Mouse (Mus musculus): ENCODE results near the gene Gm6268. TPM values are rescaled to one million over a fixed set of nuclear protein-coding genes. Genes with fewer than 3 reads are reported as not detected.

Gene Gm6268
- polyA plus RNA-seq, 1 experiment: not detected

DNA sequence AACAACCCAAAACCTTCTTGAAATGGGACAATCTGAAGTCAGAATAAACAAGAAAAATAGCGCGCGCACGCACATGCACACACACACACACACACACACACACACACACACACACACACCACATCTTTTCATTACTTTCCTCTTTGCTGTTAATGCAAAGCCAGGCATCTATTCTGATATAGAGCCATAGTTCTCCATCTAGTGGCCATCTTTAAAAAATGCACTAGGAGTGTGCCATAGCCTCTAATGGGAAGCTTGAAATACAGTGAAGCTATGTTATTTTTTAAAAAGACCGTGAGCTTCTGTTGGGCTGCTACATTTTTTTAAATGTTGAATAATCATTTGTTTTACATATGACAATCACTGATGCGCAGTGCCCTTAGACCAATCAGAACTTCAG is 7.8 kb upstream of the Gm6268 start:
- Histone ChIP-seq H3K79me2 (ENCODE audit: control insufficient read depth, insufficient read depth) (no peaks in the 10 kb centered on the region), H3K4me3 (ENCODE audit: insufficient read depth, poor library complexity, severe bottlenecking) (no peak overlapping the region), H3K79me3 (ENCODE audit: low read depth) (no peaks in the 10 kb centered on the region), H3K27me3 (ENCODE audit: control insufficient read depth, insufficient read depth, insufficient read length) (no peaks in the 10 kb centered on the region), H3K36me3 (ENCODE audit: control insufficient read depth, insufficient read depth) (no peaks in the 10 kb centered on the region), H3ac (ENCODE audit: control insufficient read depth, insufficient read length, low read depth) (no peak overlapping the region)
- no peak for TF ChIP-seq USF1 (IDR thresholded peaks at IDR 0.05; ENCODE audit: low read depth)
- no peak for TF ChIP-seq CTCF (IDR thresholded peaks at IDR 0.05; ENCODE audit: control insufficient read depth, insufficient read depth, insufficient read length)
- no peak for TF ChIP-seq MYOG (IDR thresholded peaks at IDR 0.05; ENCODE audit: control insufficient read depth, extremely low read depth, insufficient read length)
- TF ChIP-seq CEBPB (IDR thresholded peaks at IDR 0.05; ENCODE audit: low read depth): no peak
- no peak for TF ChIP-seq MYOD1 (IDR thresholded peaks at IDR 0.05; ENCODE audit: control insufficient read depth, insufficient read length, low read depth)
- no peak for TF ChIP-seq MAX (IDR thresholded peaks at IDR 0.05)
- TF ChIP-seq FOSL1 (IDR thresholded peaks at IDR 0.05; ENCODE audit: insufficient read depth, low read length, poor library complexity, severe bottlenecking): no peak

DNA sequence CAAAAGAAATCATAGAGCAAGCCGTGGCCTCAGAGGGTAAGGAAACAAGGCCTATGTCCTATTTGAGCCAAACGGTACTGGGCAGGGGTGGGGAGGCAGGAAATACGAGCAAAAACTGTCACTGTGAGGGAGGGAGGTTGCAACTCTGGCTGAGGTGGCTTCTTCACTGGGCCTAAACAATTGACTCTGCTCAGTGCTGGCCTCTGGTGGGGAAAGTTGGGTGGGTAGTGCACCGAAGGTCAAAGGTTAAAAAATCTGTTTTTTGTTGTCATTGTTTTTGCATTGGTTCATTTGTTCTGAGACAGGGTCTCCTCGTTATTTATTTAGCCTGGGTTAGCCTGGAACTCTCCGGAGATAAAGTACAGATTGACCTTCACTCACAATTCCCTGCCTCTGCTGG is 1.2 kb downstream of the Gm6268 start:
- no peaks in the 10 kb centered on the region for H3K79me2 ChIP-seq (ENCODE audit: control insufficient read depth, insufficient read depth)
- TF ChIP-seq MYOG (IDR thresholded peaks at IDR 0.05; ENCODE audit: control insufficient read depth, extremely low read depth, insufficient read length) (no peak), MYOD1 (IDR thresholded peaks at IDR 0.05; ENCODE audit: control insufficient read depth, insufficient read length, low read depth) (no peak), CTCF (IDR thresholded peaks at IDR 0.05; ENCODE audit: control insufficient read depth, insufficient read depth, insufficient read length) (no peak), USF1 (IDR thresholded peaks at IDR 0.05; ENCODE audit: low read depth) (no peak), MAX (IDR thresholded peaks at IDR 0.05) (no peak), CEBPB (IDR thresholded peaks at IDR 0.05; ENCODE audit: low read depth) (no peak), FOSL1 (IDR thresholded peaks at IDR 0.05; ENCODE audit: insufficient read depth, low read length, poor library complexity, severe bottlenecking) (no peak)
- no peaks in the 10 kb centered on the region for H3K36me3 ChIP-seq (ENCODE audit: control insufficient read depth, insufficient read depth)
- H3K27me3 ChIP-seq (ENCODE audit: control insufficient read depth, insufficient read depth, insufficient read length): no peaks in the 10 kb centered on the region
- no peak overlapping the region for H3K4me3 ChIP-seq (ENCODE audit: insufficient read depth, poor library complexity, severe bottlenecking)
- no peaks in the 10 kb centered on the region for H3K79me3 ChIP-seq (ENCODE audit: low read depth)
- H3ac ChIP-seq (ENCODE audit: control insufficient read depth, insufficient read length, low read depth): no peak overlapping the region

DNA sequence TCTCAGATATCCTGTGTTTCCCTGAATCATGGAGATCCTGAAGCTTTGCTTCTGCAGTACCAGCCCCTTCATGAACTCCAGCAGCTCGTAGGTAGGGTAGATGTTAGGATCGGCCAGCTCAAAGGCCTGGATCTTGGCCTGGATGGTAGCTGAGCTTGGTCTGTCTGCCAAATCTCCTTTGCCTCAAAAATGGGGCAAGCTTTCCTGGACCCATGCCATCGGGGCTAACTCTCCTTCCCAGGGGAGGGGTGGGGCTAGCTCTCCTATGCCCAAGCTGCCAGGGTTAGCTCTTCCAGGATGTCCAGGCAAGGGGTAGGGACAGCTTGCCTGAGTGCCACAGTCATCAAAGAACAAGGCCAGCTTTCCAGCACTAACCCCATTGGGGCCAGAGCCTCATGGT is 18.1 kb downstream of the Gm6268 start:
- TF ChIP-seq CEBPB (IDR thresholded peaks at IDR 0.05; ENCODE audit: low read depth) (no peak), MYOG (IDR thresholded peaks at IDR 0.05; ENCODE audit: control insufficient read depth, extremely low read depth, insufficient read length) (no peak), CTCF (IDR thresholded peaks at IDR 0.05; ENCODE audit: control insufficient read depth, insufficient read depth, insufficient read length) (no peak), FOSL1 (IDR thresholded peaks at IDR 0.05; ENCODE audit: insufficient read depth, low read length, poor library complexity, severe bottlenecking) (no peak), MYOD1 (IDR thresholded peaks at IDR 0.05; ENCODE audit: control insufficient read depth, insufficient read length, low read depth) (no peak), MAX (IDR thresholded peaks at IDR 0.05) (no peak), USF1 (IDR thresholded peaks at IDR 0.05; ENCODE audit: low read depth) (no peak)
- H3ac ChIP-seq (ENCODE audit: control insufficient read depth, insufficient read length, low read depth): no peak overlapping the region
- H3K4me3 ChIP-seq (ENCODE audit: insufficient read depth, poor library complexity, severe bottlenecking): no peak overlapping the region

DNA sequence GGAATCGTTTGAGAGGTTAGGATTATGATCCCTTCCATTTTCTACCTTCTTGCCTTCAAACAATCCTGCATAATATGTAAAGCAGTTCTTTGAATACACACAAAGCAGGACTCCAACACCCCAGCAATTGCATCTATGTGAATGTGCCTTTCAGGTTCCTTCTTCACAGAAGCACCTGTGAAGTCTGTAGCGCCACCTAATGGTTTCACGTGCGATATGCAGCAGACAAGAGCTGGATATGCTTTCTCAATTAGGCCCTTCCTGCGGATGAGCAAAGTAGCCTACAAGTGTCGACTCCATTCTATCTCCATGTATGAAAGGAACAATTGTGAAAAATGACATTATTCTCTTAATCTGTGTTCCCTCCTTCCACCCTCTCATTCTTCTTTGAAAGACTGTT is 33.9 kb downstream of the Gm6268 start:
- Histone ChIP-seq H3K79me3 (ENCODE audit: low read depth) (no peaks in the 10 kb centered on the region), H3K36me3 (ENCODE audit: control insufficient read depth, insufficient read depth) (no peaks in the 10 kb centered on the region), H3K27me3 (ENCODE audit: control insufficient read depth, insufficient read depth, insufficient read length) (no peaks in the 10 kb centered on the region), H3K79me2 (ENCODE audit: control insufficient read depth, insufficient read depth) (no peaks in the 10 kb centered on the region), H3K4me3 (ENCODE audit: insufficient read depth, poor library complexity, severe bottlenecking) (no peak overlapping the region), H3ac (ENCODE audit: control insufficient read depth, insufficient read length, low read depth) (no peak overlapping the region)
- TF ChIP-seq CTCF (IDR thresholded peaks at IDR 0.05; ENCODE audit: control insufficient read depth, insufficient read depth, insufficient read length) (no peak), CEBPB (IDR thresholded peaks at IDR 0.05; ENCODE audit: low read depth) (no peak), MYOG (IDR thresholded peaks at IDR 0.05; ENCODE audit: control insufficient read depth, extremely low read depth, insufficient read length) (no peak), USF1 (IDR thresholded peaks at IDR 0.05; ENCODE audit: low read depth) (no peak)

More for the DNA sequence above, 18.1 kb downstream of the Gm6268 start:
- Histone ChIP-seq H3K79me3 (ENCODE audit: low read depth) (no peaks in the 10 kb centered on the region), H3K79me2 (ENCODE audit: control insufficient read depth, insufficient read depth) (no peaks in the 10 kb centered on the region), H3K36me3 (ENCODE audit: control insufficient read depth, insufficient read depth) (no peaks in the 10 kb centered on the region), H3K27me3 (ENCODE audit: control insufficient read depth, insufficient read depth, insufficient read length) (no peaks in the 10 kb centered on the region)

DNA sequence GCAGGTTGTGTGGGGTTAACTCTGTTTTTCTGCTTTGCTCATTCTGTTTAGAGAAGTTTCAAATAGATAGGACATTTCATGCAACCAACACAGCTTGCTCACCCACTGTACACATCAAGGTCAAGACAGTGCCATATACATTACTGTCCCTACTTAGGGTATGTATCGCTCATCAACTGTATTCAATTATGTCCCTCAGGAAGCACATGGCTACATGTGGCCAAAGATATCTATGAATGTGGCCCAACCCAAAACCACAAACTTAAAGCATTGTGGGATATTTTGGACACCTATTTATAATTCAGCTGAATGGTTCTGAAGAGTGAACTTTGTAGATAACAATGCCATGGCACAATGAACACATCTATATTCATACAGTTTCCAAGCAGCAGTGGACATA is 36.9 kb downstream of the Gm6268 start:
- H3ac ChIP-seq (ENCODE audit: control insufficient read depth, insufficient read length, low read depth): no peak overlapping the region
- H3K79me3 ChIP-seq (ENCODE audit: low read depth): no peaks in the 10 kb centered on the region
- H3K36me3 ChIP-seq (ENCODE audit: control insufficient read depth, insufficient read depth): no peaks in the 10 kb centered on the region
- no peaks in the 10 kb centered on the region for H3K27me3 ChIP-seq (ENCODE audit: control insufficient read depth, insufficient read depth, insufficient read length)
- TF ChIP-seq USF1 (IDR thresholded peaks at IDR 0.05; ENCODE audit: low read depth) (no peak), CTCF (IDR thresholded peaks at IDR 0.05; ENCODE audit: control insufficient read depth, insufficient read depth, insufficient read length) (no peak), FOSL1 (IDR thresholded peaks at IDR 0.05; ENCODE audit: insufficient read depth, low read length, poor library complexity, severe bottlenecking) (no peak), MYOD1 (IDR thresholded peaks at IDR 0.05; ENCODE audit: control insufficient read depth, insufficient read length, low read depth) (no peak), MYOG (IDR thresholded peaks at IDR 0.05; ENCODE audit: control insufficient read depth, extremely low read depth, insufficient read length) (no peak), MAX (IDR thresholded peaks at IDR 0.05) (no peak), CEBPB (IDR thresholded peaks at IDR 0.05; ENCODE audit: low read depth) (no peak)
- H3K79me2 ChIP-seq (ENCODE audit: control insufficient read depth, insufficient read depth): no peaks in the 10 kb centered on the region
- no peak overlapping the region for H3K4me3 ChIP-seq (ENCODE audit: insufficient read depth, poor library complexity, severe bottlenecking)

Small RNA genes within 50 kb of the gene (microRNA-seq; reads per million reads assigned to microRNA genes)
- gene Gm44485 (ENCODE audit: borderline microRNAs expressed): not detected

Other genes with a start within 250 kb of the Gm6268 start
- gene Zcchc12, start 205.4 kb upstream of the Gm6268 start, polyA plus RNA-seq (2012; fragmentation: generic; extraction: Trizol): 0.02 TPM
- 1.8 TPM for gene Lonrf3, start 72.9 kb upstream of the Gm6268 start, polyA plus RNA-seq (2012; fragmentation: generic; extraction: Trizol)
- under 0.01 TPM for gene Gm14569, start 90.5 kb downstream of the Gm6268 start, polyA plus RNA-seq (2012; fragmentation: generic; extraction: Trizol)
- 76.8 TPM for gene Pgrmc1, start 196.9 kb downstream of the Gm6268 start, polyA plus RNA-seq (2012; fragmentation: generic; extraction: Trizol)
- 0.25 TPM for gene Akap17b, start 244.1 kb downstream of the Gm6268 start, polyA plus RNA-seq (2012; fragmentation: generic; extraction: Trizol)